Mouse (Mus musculus) ES-E14 (cell line): Measurements from ENCODE around the gene Bdp1. TPM values are rescaled to one million over a fixed set of nuclear protein-coding genes. Genes with fewer than 3 reads are reported as not detected.

Experiments used
- DNase-seq: peaks from one replicate; pipeline ENCODE4 v3.0.0-alpha.2; 2013; ENCODE audit warnings: low read depth, low spot score
- H3K27ac ChIP-seq: 2 replicates; pipeline ENCODE4 v1.5.1; 2012; ENCODE audit warnings: low read depth, mild to moderate bottlenecking, low read length, moderate library complexity, mixed read lengths; ENCODE audit not compliant: poor library complexity, insufficient read depth, severe bottlenecking
- H3K36me3 ChIP-seq: 2 replicates; pipeline ENCODE4 v1.6.1; 2012; ENCODE audit warnings: mild to moderate bottlenecking, low read length, moderate library complexity, mixed read lengths; ENCODE audit not compliant: control insufficient read depth, poor library complexity, insufficient read depth, severe bottlenecking
- H3K4me1 ChIP-seq, 2 experiments: fragments of 150-350 bp in 1 of 2; sonication (generic) in 1 of 2; 2 replicates each; pipeline ENCODE4 v1.6.1; 2012; ENCODE audit warnings: low read length in 2 of 2, mild to moderate bottlenecking in 1 of 2, mixed read lengths in 1 of 2; ENCODE audit not compliant: control insufficient read depth in 2 of 2, insufficient read depth in 2 of 2, poor library complexity in 1 of 2
- H3K4me3 ChIP-seq, 2 experiments: fragments of 150-350 bp in 1 of 2; sonication (generic) in 1 of 2; 2 replicates each; pipeline ENCODE4 v1.5.1; 2012; ENCODE audit warnings: low read length in 2 of 2, low read depth in 1 of 2, mild to moderate bottlenecking in 1 of 2, mixed read lengths in 1 of 2; ENCODE audit not compliant: insufficient read depth in 1 of 2, poor library complexity in 1 of 2, severe bottlenecking in 1 of 2
- H3K9ac ChIP-seq: 2 replicates; pipeline ENCODE4 v1.6.1; 2012; ENCODE audit warnings: low read depth, mild to moderate bottlenecking, low read length, mixed read lengths; ENCODE audit not compliant: poor library complexity, insufficient read depth, severe bottlenecking
- H3K9me3 ChIP-seq: fragments of 150-350 bp; sonication (generic); 2 replicates; pipeline ENCODE4 v1.6.1; 2012; ENCODE audit warnings: low read depth, mild to moderate bottlenecking, low read length; ENCODE audit not compliant: control insufficient read depth, insufficient read depth
- CHD2 ChIP-seq: IDR thresholded peaks from 2 replicates; pipeline ENCODE4 v1.6.1; 2014; ENCODE audit warnings: mild to moderate bottlenecking, low read depth, low read length, inconsistent platforms
- HCFC1 ChIP-seq: IDR thresholded peaks from 2 replicates; pipeline ENCODE4 v1.6.1; 2012; ENCODE audit warnings: low read length, inconsistent platforms, borderline replicate concordance; ENCODE audit not compliant: insufficient read depth
- MAFK ChIP-seq: IDR thresholded peaks from 2 replicates; pipeline ENCODE4 v1.6.1; 2014; ENCODE audit warnings: mild to moderate bottlenecking, low read depth, low read length, inconsistent platforms; ENCODE audit not compliant: insufficient read depth
- ZC3H11A ChIP-seq: IDR thresholded peaks from 2 replicates; pipeline ENCODE4 v1.6.1; 2012; ENCODE audit warnings: low read depth, mild to moderate bottlenecking, inconsistent platforms, low read length, borderline replicate concordance
- ZNF384 ChIP-seq: IDR thresholded peaks from 2 replicates; pipeline ENCODE4 v1.6.1; 2012; ENCODE audit warnings: low read depth, low read length, inconsistent platforms
- in situ Hi-C, 2 experiments: fragments of 600-800 bp; cut with MboI; formaldehyde crosslinking; loops; one replicate each; pipeline ENCODE4 v1.15.1; 2025; ENCODE audit warnings: low sequenced_read_pairs in 2 of 2, inconsistent platforms in 1 of 2; ENCODE audit not compliant: unreplicated experiment in 2 of 2
- total RNA-seq: library from RNA; depleted of rRNA; stranded (reverse); fragments of 300-350 nt; gene quantifications from 2 replicates; pipeline ENCODE4 v1.2.3, GENCODE M21; 2012; rRNA removed

Gene Bdp1
- total RNA-seq, 1 experiment = 32.9 TPM

DNA sequence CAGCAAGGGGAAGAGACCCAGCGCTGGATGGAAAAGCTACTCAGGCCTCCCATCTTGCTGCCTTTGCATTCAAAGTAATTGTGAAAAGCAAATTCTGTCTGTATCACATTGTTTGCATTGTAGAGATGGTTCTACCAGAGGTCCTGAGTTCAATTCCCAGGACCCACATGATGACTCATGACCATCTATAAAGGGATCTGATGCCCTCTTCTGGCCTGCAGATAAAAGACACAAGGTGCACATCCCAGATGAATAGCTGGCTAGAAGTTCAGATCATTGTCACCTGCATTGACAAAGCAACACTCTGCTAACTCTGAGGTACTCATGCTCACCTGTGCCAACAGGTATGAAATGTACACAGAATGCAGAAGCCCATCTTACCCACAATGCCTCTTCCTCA is 120.5 kb downstream of the Bdp1 start:
- Histone ChIP-seq H3K4me1 (no peaks in the 10 kb centered on the region), H3K4me3 (no peak overlapping the region), H3K36me3 (no peaks in the 10 kb centered on the region), H3K9ac (no peak overlapping the region), H3K9me3 (no peaks in the 10 kb centered on the region), H3K27ac (no peak overlapping the region)
- in situ Hi-C loops = no loop called here
- DNase-seq = no peak
- TF ChIP-seq CHD2 (no peak), HCFC1 (no peak), ZC3H11A (no peak), MAFK (no peak), ZNF384 (no peak)

DNA sequence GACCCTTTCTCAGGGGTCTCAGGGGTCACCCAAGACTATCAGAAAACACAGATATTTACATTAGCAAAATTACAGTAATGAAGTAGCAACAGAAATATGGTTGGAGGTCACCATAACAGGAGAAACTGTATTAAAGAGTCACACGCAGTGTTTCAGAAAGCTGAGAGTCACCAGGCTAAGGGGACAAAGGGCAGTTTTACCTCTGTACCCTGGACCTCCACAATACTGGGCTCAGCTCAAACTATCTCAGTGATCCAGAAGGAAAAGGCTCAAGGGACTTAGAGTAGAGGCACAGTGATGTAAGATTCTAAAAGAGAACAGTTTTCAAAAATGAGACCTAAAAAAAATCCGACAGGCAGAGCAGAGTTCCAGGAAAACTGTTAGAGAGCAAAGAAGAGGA is 124.5 kb downstream of the Bdp1 start:
- DNase-seq = no peak
- Histone ChIP-seq H3K36me3 (no peaks in the 10 kb centered on the region; the same call in 1 of the 2 replicates), H3K27ac (no peak overlapping the region), H3K4me3 (no peak overlapping the region), H3K9ac (no peak overlapping the region), H3K4me1 (no peaks in the 10 kb centered on the region), H3K9me3 (no peaks in the 10 kb centered on the region)
- TF ChIP-seq CHD2 (no peak), ZNF384 (no peak), MAFK (no peak), ZC3H11A (no peak), HCFC1 (no peak)
- in situ Hi-C loops = no loop called here

- no peak for DNase-seq
- H3K36me3 ChIP-seq = no peaks in the 10 kb centered on the region; the same call in 1 of the 2 replicates
- no peaks in the 10 kb centered on the region for H3K9me3 ChIP-seq
- no peak overlapping the region for H3K4me3 ChIP-seq
- no peak overlapping the region for H3K9ac ChIP-seq
- no peak overlapping the region for H3K27ac ChIP-seq
- in situ Hi-C loops = no loop called here
- TF ChIP-seq CHD2 = no peak
- no peak for TF ChIP-seq ZNF384
- TF ChIP-seq ZC3H11A = no peak
- TF ChIP-seq MAFK = no peak
- TF ChIP-seq HCFC1 = no peak
- no peaks in the 10 kb centered on the region for H3K4me1 ChIP-seq
Measured at GRCm38 (mm10) chr13:99970089-99970488, 133.8 kb downstream of the Bdp1 start.

Other genes starting within 250 kb of the Bdp1 start
- gene Cartpt, start 203.0 kb downstream of the Bdp1 start, total RNA-seq = not detected in 2 replicates
- 27.2 and 27.4 TPM in 2 replicates for gene Mccc2, start 88.4 kb downstream of the Bdp1 start, total RNA-seq
- 2.1 and 11.0 TPM in 2 replicates for gene Serf1, start 3.9 kb upstream of the Bdp1 start, total RNA-seq
- gene Smn1, start 20.8 kb upstream of the Bdp1 start, total RNA-seq = 40.2 and 44.9 TPM in 2 replicates
- gene Naip2, start 98.0 kb upstream of the Bdp1 start, total RNA-seq = 0.18 TPM in 1 of 2 replicates, not detected in the other
- 0.11 and 0.27 TPM in 2 replicates for gene Naip5, start 142.3 kb upstream of the Bdp1 start, total RNA-seq
- gene Naip6, start 213.6 kb upstream of the Bdp1 start, total RNA-seq = 0.11 and 0.31 TPM in 2 replicates